In the genomic region with DNA sequence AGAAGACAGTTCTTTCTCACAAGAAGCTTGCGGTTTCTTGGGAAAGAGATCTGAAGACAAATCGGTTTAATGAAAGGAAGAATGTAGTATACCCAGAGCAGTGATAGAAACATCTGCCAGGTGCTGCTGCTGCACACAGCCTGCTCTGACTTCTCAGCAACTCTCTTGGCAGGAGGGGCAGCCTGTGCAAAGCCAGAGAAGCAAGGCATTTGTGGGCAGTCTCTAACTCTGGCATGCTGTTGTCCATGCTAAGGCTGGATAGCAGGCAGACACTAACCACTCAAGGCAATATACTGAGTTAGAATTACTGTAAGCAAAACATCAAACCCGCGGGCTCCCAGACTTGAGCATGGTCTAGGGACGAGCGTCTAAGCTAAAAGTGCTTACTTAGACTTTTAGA, we compare ENCODE assay signal across 32 mouse cellular contexts. TPM values are rescaled to one million over a fixed set of nuclear protein-coding genes. Genes with fewer than 3 reads are reported as not detected.
"Had no signal": no experiment of that assay in that cellular context is flagged by ENCODE, and none has a peak within 500 bp of the region (broad histone marks: within the 10 kb centered on the region; RNA-seq: fewer than 3 reads in every experiment).

No protein-coding gene starts in this region.

- DNase-seq: kidney, adult 11 months; kidney, adult 8-10 months; kidney, postnatal 10 days; kidney, postnatal 36 days; layer of hippocampus, postnatal 36 days; liver, embryonic 13.5 days; lung, adult 2 months; lung, postnatal 14 days; lung, postnatal 4 days; retina, postnatal 1 day; right cerebral cortex, postnatal 25 days; spleen, adult 18-20 months had no signal

- H3K36me3 ChIP-seq: intestine, embryonic 15.5 days; midbrain, embryonic 12.5 days; midbrain, embryonic 15.5 days; neural tube, embryonic 13.5 days had no signal

- ATAC-seq: intestine, embryonic 15.5 days; midbrain, embryonic 15.5 days had no signal

- H3K27me3 ChIP-seq: intestine, embryonic 15.5 days; kidney, embryonic 15.5 days; liver, embryonic 13.5 days; midbrain, embryonic 12.5 days; midbrain, embryonic 15.5 days; neural tube, embryonic 13.5 days had no signal

- H3K9me3 ChIP-seq: intestine, embryonic 15.5 days; kidney, embryonic 15.5 days; liver, embryonic 13.5 days; midbrain, embryonic 12.5 days; midbrain, embryonic 15.5 days; neural tube, embryonic 13.5 days had no signal

- H3K4me2 ChIP-seq: intestine, embryonic 15.5 days; kidney, embryonic 15.5 days; liver, embryonic 13.5 days; midbrain, embryonic 12.5 days; midbrain, embryonic 15.5 days; neural tube, embryonic 13.5 days had no signal

- H3K4me1 ChIP-seq: midbrain, embryonic 12.5 days; midbrain, embryonic 15.5 days; neural tube, embryonic 13.5 days had no signal

- H3K27ac ChIP-seq: kidney, embryonic 15.5 days; left cerebral cortex, adult 2 months; liver, embryonic 13.5 days; midbrain, embryonic 12.5 days; midbrain, embryonic 15.5 days; neural tube, embryonic 13.5 days had no signal

- H3K9ac ChIP-seq: intestine, embryonic 15.5 days; kidney, embryonic 15.5 days; liver, embryonic 13.5 days; midbrain, embryonic 12.5 days; midbrain, embryonic 15.5 days; neural tube, embryonic 13.5 days had no signal

- H3K4me3 ChIP-seq: intestine, embryonic 15.5 days; kidney, embryonic 15.5 days; left cerebral cortex, adult 2 months; liver, embryonic 13.5 days; midbrain, embryonic 12.5 days; midbrain, embryonic 15.5 days; myocyte; neural tube, embryonic 13.5 days had no signal

RNA-seq across cellular contexts. Expression of a gene that starts 0.8 kb away (rescaled TPM):
- total RNA-seq: layer of hippocampus, adult 8-10 months; layer of hippocampus, postnatal 10 days; layer of hippocampus, postnatal 36 days; left cerebral cortex, adult 2 months; left cerebral cortex, postnatal 10 days; left cerebral cortex, postnatal 36 days; megakaryocyte progenitor cell, adult 5-6 weeks; monocyte, adult 5-6 weeks; neutrophil, adult 5-6 weeks had no signal
- polyA plus RNA-seq: intestine, embryonic 15.5 days; kidney, embryonic 15.5 days; limb, embryonic 11.5 days; liver, embryonic 13.5 days; midbrain, embryonic 12.5 days; midbrain, embryonic 15.5 days; neural tube, embryonic 13.5 days had no signal

RNA-seq across cellular contexts. Expression of a gene that starts 26.3 kb away (rescaled TPM):
- total RNA-seq: layer of hippocampus, postnatal 10 days; left cerebral cortex, adult 2 months; left cerebral cortex, postnatal 36 days; megakaryocyte-erythroid progenitor cell, adult 5-6 weeks; monocyte, adult 5-6 weeks; neutrophil, adult 5-6 weeks had no signal
- polyA plus RNA-seq: intestine, embryonic 15.5 days; kidney, embryonic 15.5 days; limb, embryonic 11.5 days; liver, adult 2 months; lung, adult 2 months; lung, embryonic 16.5 days; midbrain, embryonic 12.5 days; midbrain, embryonic 15.5 days; neural tube, embryonic 13.5 days had no signal

RNA-seq across cellular contexts. Expression of a gene that starts 26.4 kb away (rescaled TPM):
- total RNA-seq: layer of hippocampus, adult 8-10 months; layer of hippocampus, postnatal 10 days; layer of hippocampus, postnatal 36 days; left cerebral cortex, adult 2 months; left cerebral cortex, postnatal 10 days; left cerebral cortex, postnatal 36 days; liver, adult 2 months; megakaryocyte progenitor cell, adult 5-6 weeks; megakaryocyte-erythroid progenitor cell, adult 5-6 weeks; neutrophil, adult 5-6 weeks had no signal
- polyA plus RNA-seq: intestine, embryonic 15.5 days; kidney, embryonic 15.5 days; limb, embryonic 11.5 days; limb, embryonic 14.5 days; liver, adult 2 months; liver, embryonic 13.5 days; liver, embryonic 16.5 days; lung, adult 2 months; lung, embryonic 16.5 days; midbrain, embryonic 12.5 days; midbrain, embryonic 15.5 days; myocyte; neural tube, embryonic 13.5 days had no signal
